Mouse (Mus musculus): Measurements from ENCODE around the gene Plcb1. TPM values are rescaled to one million over a fixed set of nuclear protein-coding genes. Genes with fewer than 3 reads are reported as not detected.

The Plcb1 gene
- total RNA-seq, 1 experiment, result 0.89 TPM

DNA sequence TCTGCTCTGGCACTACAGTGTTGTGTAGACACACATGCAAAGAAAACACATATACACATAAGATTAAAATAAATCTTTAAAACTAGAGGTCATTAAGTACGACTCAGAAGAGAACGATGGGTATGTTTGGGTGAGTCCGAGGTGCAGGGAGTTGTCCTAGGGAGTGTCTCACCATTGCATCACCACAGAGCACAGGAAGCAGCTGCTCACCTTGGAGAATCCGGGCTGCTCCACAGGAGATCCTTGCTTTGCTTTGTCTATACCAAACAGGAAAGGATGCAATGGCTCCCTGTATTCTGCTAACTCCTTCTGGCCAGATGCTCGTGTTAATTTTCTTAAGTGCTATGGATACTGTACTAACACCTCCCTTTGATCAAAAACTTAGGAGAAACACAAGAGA lies 287.1 kb downstream of the Plcb1 start:
- peak; percentile 40 for DNase-seq (ENCODE audit: low read depth, low spot score)
- Histone ChIP-seq H3K9me3 (ENCODE audit: control insufficient read depth, insufficient read depth, low read depth, low read length) (no peaks in the 10 kb centered on the region), H3K36me3 (ENCODE audit: control insufficient read depth, insufficient read depth, low read length, poor library complexity, severe bottlenecking) (no peaks in the 10 kb centered on the region), H3K9ac (ENCODE audit: insufficient read depth, low read depth, low read length, poor library complexity, severe bottlenecking) (no peak overlapping the region), H3K27ac (ENCODE audit: insufficient read depth, low read depth, low read length, poor library complexity, severe bottlenecking) (no peak overlapping the region), H3K4me1 (ENCODE audit: control insufficient read depth in 2 of 2, insufficient read depth in 2 of 2, low read length in 2 of 2, poor library complexity in 1 of 2) (peaks cover 2 to 10% of the 10 kb centered on the region in 2 experiments; a peak in 2 of 4 replicates), H3K4me3 (ENCODE audit: insufficient read depth in 1 of 2, low read depth in 1 of 2, low read length in 2 of 2, poor library complexity in 1 of 2, severe bottlenecking in 1 of 2) (peak overlapping the region in 1 of 2 experiments; percentile 37; a peak in 2 of 4 replicates)
- in situ Hi-C loops (cut with MboI; ENCODE audit: low sequenced_read_pairs in 2 of 2, unreplicated experiment in 2 of 2), result no loop called here
- TF ChIP-seq CHD2 (IDR thresholded peaks at IDR 0.05; ENCODE audit: low read depth, low read length), result 0 out of 2 replicates have a peak, but pooled peaks have one; percentile 12
- TF ChIP-seq ZC3H11A (IDR thresholded peaks at IDR 0.05; ENCODE audit: borderline replicate concordance, low read depth, low read length), result no peak

DNA sequence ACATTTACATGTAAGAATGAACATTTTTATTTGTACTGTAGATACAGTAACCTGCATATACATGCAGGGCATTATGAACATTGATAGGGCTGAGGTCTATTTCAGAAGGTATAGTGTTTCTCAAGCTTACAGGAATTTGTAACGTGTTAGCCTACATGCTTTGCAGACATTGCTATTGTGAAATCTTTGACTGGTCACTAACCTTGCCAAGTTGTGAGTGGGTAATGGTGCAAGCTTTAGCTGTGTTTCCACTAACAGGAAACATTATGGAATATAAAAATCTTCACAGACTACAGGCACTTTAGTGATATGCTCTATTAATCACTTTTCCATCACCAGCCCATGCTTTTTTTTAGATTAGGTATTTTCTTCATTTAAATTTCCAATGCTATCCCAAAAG lies 289.5 kb downstream of the Plcb1 start:
- DNase-seq (ENCODE audit: low read depth, low spot score), result no peak
- no peaks in the 10 kb centered on the region for H3K36me3 ChIP-seq (ENCODE audit: control insufficient read depth, insufficient read depth, low read length, poor library complexity, severe bottlenecking)
- H3K4me1 ChIP-seq (ENCODE audit: control insufficient read depth in 2 of 2, insufficient read depth in 2 of 2, low read length in 2 of 2, poor library complexity in 1 of 2), result peaks cover 2 to 10% of the 10 kb centered on the region in 2 experiments; a peak in 2 of 4 replicates
- in situ Hi-C loops (cut with MboI; ENCODE audit: low sequenced_read_pairs in 2 of 2, unreplicated experiment in 2 of 2), result no loop called here
- no peak overlapping the region for H3K4me3 ChIP-seq (ENCODE audit: insufficient read depth in 1 of 2, low read depth in 1 of 2, low read length in 2 of 2, poor library complexity in 1 of 2, severe bottlenecking in 1 of 2)
- no peaks in the 10 kb centered on the region for H3K9me3 ChIP-seq (ENCODE audit: control insufficient read depth, insufficient read depth, low read depth, low read length)
- no peak overlapping the region for H3K9ac ChIP-seq (ENCODE audit: insufficient read depth, low read depth, low read length, poor library complexity, severe bottlenecking)
- TF ChIP-seq HCFC1 (IDR thresholded peaks at IDR 0.05; ENCODE audit: borderline replicate concordance, insufficient read depth, low read length), result no peak
- TF ChIP-seq CHD2 (IDR thresholded peaks at IDR 0.05; ENCODE audit: low read depth, low read length), result no peak
- TF ChIP-seq ZC3H11A (IDR thresholded peaks at IDR 0.05; ENCODE audit: borderline replicate concordance, low read depth, low read length), result no peak
- TF ChIP-seq MAFK (IDR thresholded peaks at IDR 0.05; ENCODE audit: insufficient read depth, low read depth, low read length), result no peak
- TF ChIP-seq ZNF384 (IDR thresholded peaks at IDR 0.05; ENCODE audit: low read depth, low read length), result no peak
- H3K27ac ChIP-seq (ENCODE audit: insufficient read depth, low read depth, low read length, poor library complexity, severe bottlenecking), result no peak overlapping the region

GRCm38 (mm10) chr2:135092588-135093162 lies 306.8 kb downstream of the Plcb1 start:
- DNase-seq (ENCODE audit: low read depth, low spot score), result no peak
- TF ChIP-seq CHD2 (IDR thresholded peaks at IDR 0.05; ENCODE audit: low read depth, low read length) (no peak), MAFK (IDR thresholded peaks at IDR 0.05; ENCODE audit: insufficient read depth, low read depth, low read length) (no peak)

GRCm38 (mm10) chr2:135101292-135101691 lies 315.4 kb downstream of the Plcb1 start:
- TF ChIP-seq CHD2 (IDR thresholded peaks at IDR 0.05; ENCODE audit: low read depth, low read length) (no peak), MAFK (IDR thresholded peaks at IDR 0.05; ENCODE audit: insufficient read depth, low read depth, low read length) (no peak), HCFC1 (IDR thresholded peaks at IDR 0.05; ENCODE audit: borderline replicate concordance, insufficient read depth, low read length) (no peak), ZNF384 (IDR thresholded peaks at IDR 0.05; ENCODE audit: low read depth, low read length) (no peak), ZC3H11A (IDR thresholded peaks at IDR 0.05; ENCODE audit: borderline replicate concordance, low read depth, low read length) (no peak)
- DNase-seq (ENCODE audit: low read depth, low spot score), result no peak
- Histone ChIP-seq H3K4me3 (ENCODE audit: insufficient read depth in 1 of 2, low read depth in 1 of 2, low read length in 2 of 2, poor library complexity in 1 of 2, severe bottlenecking in 1 of 2) (no peak overlapping the region), H3K4me1 (ENCODE audit: control insufficient read depth in 2 of 2, insufficient read depth in 2 of 2, low read length in 2 of 2, poor library complexity in 1 of 2) (no peaks in the 10 kb centered on the region), H3K36me3 (ENCODE audit: control insufficient read depth, insufficient read depth, low read length, poor library complexity, severe bottlenecking) (no peaks in the 10 kb centered on the region), H3K9ac (ENCODE audit: insufficient read depth, low read depth, low read length, poor library complexity, severe bottlenecking) (no peak overlapping the region), H3K9me3 (ENCODE audit: control insufficient read depth, insufficient read depth, low read depth, low read length) (no peaks in the 10 kb centered on the region), H3K27ac (ENCODE audit: insufficient read depth, low read depth, low read length, poor library complexity, severe bottlenecking) (no peak overlapping the region)
- in situ Hi-C loops (cut with MboI; ENCODE audit: low sequenced_read_pairs in 2 of 2, unreplicated experiment in 2 of 2), result no loop called here

More at GRCm38 (mm10) chr2:135092588-135093162, 306.8 kb downstream of the Plcb1 start:
- Histone ChIP-seq H3K9me3 (ENCODE audit: control insufficient read depth, insufficient read depth, low read depth, low read length) (no peaks in the 10 kb centered on the region), H3K4me1 (ENCODE audit: control insufficient read depth in 2 of 2, insufficient read depth in 2 of 2, low read length in 2 of 2, poor library complexity in 1 of 2) (no peaks in the 10 kb centered on the region), H3K9ac (ENCODE audit: insufficient read depth, low read depth, low read length, poor library complexity, severe bottlenecking) (no peak overlapping the region), H3K27ac (ENCODE audit: insufficient read depth, low read depth, low read length, poor library complexity, severe bottlenecking) (no peak overlapping the region), H3K36me3 (ENCODE audit: control insufficient read depth, insufficient read depth, low read length, poor library complexity, severe bottlenecking) (no peaks in the 10 kb centered on the region), H3K4me3 (ENCODE audit: insufficient read depth in 1 of 2, low read depth in 1 of 2, low read length in 2 of 2, poor library complexity in 1 of 2, severe bottlenecking in 1 of 2) (no peak overlapping the region)
- in situ Hi-C loops (cut with MboI; ENCODE audit: low sequenced_read_pairs in 2 of 2, unreplicated experiment in 2 of 2), result no loop called here

DNA sequence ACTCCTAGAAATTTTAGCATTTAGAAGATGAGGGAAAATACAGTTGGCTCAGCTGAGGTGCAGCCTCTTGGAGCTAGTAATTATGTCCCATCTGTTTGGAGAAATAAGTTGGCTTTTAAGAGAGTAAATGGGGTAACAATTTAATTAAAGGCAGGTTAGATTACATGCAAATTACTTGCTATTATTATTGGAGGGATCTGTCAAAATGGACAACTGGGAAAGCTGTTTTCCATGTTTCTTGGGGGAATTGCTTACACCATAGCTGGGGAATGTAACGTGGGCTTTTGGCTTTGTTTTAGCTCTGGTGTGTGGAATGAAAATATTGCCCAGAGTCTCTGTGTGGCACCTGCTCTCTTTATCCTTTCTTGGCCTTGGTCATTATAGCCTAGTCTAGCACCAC lies 316.1 kb downstream of the Plcb1 start:
- in situ Hi-C loops (cut with MboI; ENCODE audit: low sequenced_read_pairs in 2 of 2, unreplicated experiment in 2 of 2), result no loop called here
- no peak for DNase-seq (ENCODE audit: low read depth, low spot score)
- Histone ChIP-seq H3K9ac (ENCODE audit: insufficient read depth, low read depth, low read length, poor library complexity, severe bottlenecking) (no peak overlapping the region), H3K36me3 (ENCODE audit: control insufficient read depth, insufficient read depth, low read length, poor library complexity, severe bottlenecking) (no peaks in the 10 kb centered on the region), H3K4me3 (ENCODE audit: insufficient read depth in 1 of 2, low read depth in 1 of 2, low read length in 2 of 2, poor library complexity in 1 of 2, severe bottlenecking in 1 of 2) (no peak overlapping the region), H3K27ac (ENCODE audit: insufficient read depth, low read depth, low read length, poor library complexity, severe bottlenecking) (no peak overlapping the region), H3K9me3 (ENCODE audit: control insufficient read depth, insufficient read depth, low read depth, low read length) (no peaks in the 10 kb centered on the region), H3K4me1 (ENCODE audit: control insufficient read depth in 2 of 2, insufficient read depth in 2 of 2, low read length in 2 of 2, poor library complexity in 1 of 2) (no peaks in the 10 kb centered on the region)
- TF ChIP-seq MAFK (IDR thresholded peaks at IDR 0.05; ENCODE audit: insufficient read depth, low read depth, low read length) (no peak), CHD2 (IDR thresholded peaks at IDR 0.05; ENCODE audit: low read depth, low read length) (no peak), HCFC1 (IDR thresholded peaks at IDR 0.05; ENCODE audit: borderline replicate concordance, insufficient read depth, low read length) (no peak), ZC3H11A (IDR thresholded peaks at IDR 0.05; ENCODE audit: borderline replicate concordance, low read depth, low read length) (no peak)
